Mouse (Mus musculus) liver, embryonic 14.5 days (tissue): ENCODE measurements at regions not wholly inside any gene's neighbourhood (a gene's known extent, or its start where the extent isn't known, plus 50 kb on each side); places are given as distances from the start of the nearest gene placed in this dataset.
"Not testable (repeated sequence)": the region's sequence is repeated elsewhere in the genome, so short reads cannot be mapped to it uniquely, and the experiment has no call there.

ENCODE experiments used
- ATAC-seq: fragments of 200-750 bp; cut with Nextera tagmentation; 2 replicates; pipeline ENCODE4 v1.8.0; 2017; ENCODE audit warnings: moderate number of reproducible peaks, mild to moderate bottlenecking, moderate library complexity; ENCODE audit not compliant: insufficient read depth
- DNase-seq, 3 experiments: peaks; one replicate each; pipeline ENCODE4 v3.0.0-alpha.2; 2012 to 2013; ENCODE audit warnings: low read depth in 3 of 3, low spot score in 3 of 3
- H3K27ac ChIP-seq: fragments of 300-500 bp; sonication (generic); 2 replicates; pipeline ENCODE4 v1.5.1; 2014; ENCODE audit warnings: moderate library complexity, mild to moderate bottlenecking, control low read depth, inconsistent platforms
- H3K27me3 ChIP-seq: fragments of 300-500 bp; sonication (generic); 2 replicates; pipeline ENCODE4 v1.6.1; 2014; ENCODE audit warnings: mild to moderate bottlenecking, low read length, moderate library complexity; ENCODE audit not compliant: control insufficient read depth, insufficient read depth
- H3K36me3 ChIP-seq: fragments of 300-500 bp; sonication (generic); replicated peaks from 2 replicates; pipeline ENCODE4 v1.6.1; 2014; ENCODE audit warnings: low read depth; ENCODE audit not compliant: control insufficient read depth, insufficient read depth
- H3K4me1 ChIP-seq, 2 experiments: fragments of 200-500 bp in 1 of 2; fragments of 300-500 bp in 1 of 2; sonication (generic) in 1 of 2; replicated peaks; 2 replicates each; pipeline ENCODE4 v1.6.1; 2012 to 2014; ENCODE audit warnings: antibody characterized with exemption in 1 of 2, inconsistent platforms in 1 of 2, low read length in 1 of 2; ENCODE audit not compliant: control insufficient read depth in 2 of 2, insufficient read depth in 2 of 2
- H3K4me2 ChIP-seq: fragments of 300-500 bp; sonication (generic); 2 replicates; pipeline ENCODE4 v1.6.1; 2014; ENCODE audit warnings: low read depth, mild to moderate bottlenecking, control low read depth, moderate library complexity
- H3K4me3 ChIP-seq, 2 experiments: fragments of 200-500 bp in 1 of 2; fragments of 300-500 bp in 1 of 2; sonication (generic) in 1 of 2; 2 replicates each; pipeline ENCODE4 v1.5.1; 2012 to 2014; ENCODE audit warnings: low read depth in 2 of 2, low read length in 2 of 2, mild to moderate bottlenecking in 2 of 2, control low read depth in 1 of 2, inconsistent platforms in 1 of 2, moderate library complexity in 1 of 2; ENCODE audit not compliant: insufficient read depth in 1 of 2
- H3K9ac ChIP-seq: fragments of 300-500 bp; sonication (generic); replicated peaks from 2 replicates; pipeline ENCODE4 v1.6.1; 2014; ENCODE audit warnings: mild to moderate bottlenecking, control low read depth, moderate library complexity
- H3K9me3 ChIP-seq: fragments of 300-500 bp; sonication (generic); 2 replicates; pipeline ENCODE4 v1.6.1; 2016; ENCODE audit warnings: low read length, mixed read lengths; ENCODE audit not compliant: control insufficient read depth
- CTCF ChIP-seq: IDR thresholded peaks from 2 replicates; pipeline ENCODE4 v1.5.1; 2016; ENCODE audit warnings: antibody characterized with exemption, low read depth, control low read depth
- EP300 ChIP-seq: IDR thresholded peaks from 2 replicates; pipeline ENCODE4 v1.6.1; 2016; ENCODE audit warnings: antibody characterized with exemption, low read depth
- WGBS: fragments of 180-500 bp; shearing (Covaris S2); extraction: QIAGEN DNeasy Blood & Tissue Kit; methylation state at CpG from one replicate; pipeline ENCODE4 v1.1.7; 2014; ENCODE audit not compliant: insufficient replicate concordance; 5-methylcytosine and 5-hydroxymethylcytosine counted together

DNA sequence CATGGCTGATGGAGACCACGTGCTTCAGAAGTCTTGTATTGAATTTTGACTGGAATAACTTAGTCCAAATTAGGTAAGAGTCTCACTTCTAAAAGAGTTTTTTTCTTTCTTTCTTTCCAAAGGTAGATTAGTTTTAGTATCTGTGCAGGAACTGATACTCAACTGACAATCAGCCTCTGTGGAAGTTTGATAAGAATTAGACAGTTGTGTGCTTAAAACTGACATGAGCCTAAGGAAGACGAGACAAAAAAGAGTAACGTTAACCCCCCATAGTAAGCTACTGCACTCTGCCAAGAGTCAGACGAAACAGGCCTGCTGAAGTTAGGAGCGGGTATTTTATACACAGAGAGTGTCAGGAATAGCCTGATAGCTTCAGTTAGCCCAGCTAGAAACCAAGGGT is 317.3 kb downstream of the Vrk1 start:
- Histone ChIP-seq H3K27me3 (no peaks in the 10 kb centered on the region), H3K9ac (no peak overlapping the region), H3K4me3 (no peak overlapping the region), H3K4me1 (no peaks in the 10 kb centered on the region), H3K9me3 (no peaks in the 10 kb centered on the region; the same call in 1 of the 2 replicates), H3K4me2 (no peak overlapping the region), H3K27ac (no peak overlapping the region), H3K36me3 (no peaks in the 10 kb centered on the region)
- 42% methylated on average over 5 of the region's 5 CpGs for WGBS
- ATAC-seq (peak; percentile 51; the same call in 1 of the 2 replicates), DNase-seq (no peak)
- TF ChIP-seq CTCF (no peak), EP300 (peak; percentile 63)

- ATAC-seq (no peak), DNase-seq (no peak)
- H3K4me3 ChIP-seq, result no peak overlapping the region
- no peak for TF ChIP-seq CTCF
- no peak for TF ChIP-seq EP300
- no peak overlapping the region for H3K27ac ChIP-seq
- no peaks in the 10 kb centered on the region for H3K27me3 ChIP-seq
- no peak overlapping the region for H3K9ac ChIP-seq
- 71% methylated on average over 9 of the region's 9 CpGs for WGBS
- H3K4me2 ChIP-seq, result no peak overlapping the region
- no peaks in the 10 kb centered on the region for H3K4me1 ChIP-seq
- no peaks in the 10 kb centered on the region; the same call in 1 of the 2 replicates for H3K9me3 ChIP-seq
- H3K36me3 ChIP-seq, result no peaks in the 10 kb centered on the region
Observed at GRCm38 (mm10) chr12:106357867-106358266, 347.8 kb downstream of the Vrk1 start.

- H3K27ac ChIP-seq, H3K4me2 ChIP-seq, DNase-seq, H3K36me3 ChIP-seq, H3K4me3 ChIP-seq, H3K27me3 ChIP-seq, H3K9me3 ChIP-seq, ATAC-seq, H3K9ac ChIP-seq, H3K4me1 ChIP-seq: not testable (repeated sequence)
- 33% methylated on average over 7 of the region's 7 CpGs for WGBS
Observed at GRCm38 (mm10) chr12:106361646-106362045, 351.6 kb downstream of the Vrk1 start.

DNA sequence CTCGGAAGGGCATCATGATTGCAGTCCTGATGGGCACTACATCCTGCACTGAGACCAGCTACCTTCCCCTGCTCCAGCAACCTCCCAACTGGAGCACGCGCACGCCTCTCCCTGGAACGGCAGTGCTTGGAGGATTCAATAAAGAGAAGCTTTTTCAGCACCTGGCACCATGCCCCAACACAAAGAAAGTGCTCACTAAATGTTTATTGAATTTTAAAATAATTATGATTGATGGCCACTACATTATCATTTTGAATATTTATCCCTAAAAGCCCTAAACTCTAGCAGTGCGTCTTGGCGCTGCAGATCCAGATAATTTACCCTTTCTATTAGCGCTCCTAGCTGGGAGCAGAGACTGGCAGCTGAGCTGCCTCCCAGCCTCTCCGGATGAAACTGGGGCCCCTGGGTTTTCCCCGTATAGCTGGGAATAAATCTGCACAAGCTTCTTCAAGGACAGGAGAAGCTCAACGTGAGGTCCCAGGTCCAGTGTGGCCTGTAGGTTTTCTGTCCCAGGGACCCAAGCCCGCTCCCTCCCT is 364.9 kb downstream of the Vrk1 start:
- WGBS, result 61% methylated on average over 12 of the region's 12 CpGs
- H3K4me2 ChIP-seq, result no peak overlapping the region

DNA sequence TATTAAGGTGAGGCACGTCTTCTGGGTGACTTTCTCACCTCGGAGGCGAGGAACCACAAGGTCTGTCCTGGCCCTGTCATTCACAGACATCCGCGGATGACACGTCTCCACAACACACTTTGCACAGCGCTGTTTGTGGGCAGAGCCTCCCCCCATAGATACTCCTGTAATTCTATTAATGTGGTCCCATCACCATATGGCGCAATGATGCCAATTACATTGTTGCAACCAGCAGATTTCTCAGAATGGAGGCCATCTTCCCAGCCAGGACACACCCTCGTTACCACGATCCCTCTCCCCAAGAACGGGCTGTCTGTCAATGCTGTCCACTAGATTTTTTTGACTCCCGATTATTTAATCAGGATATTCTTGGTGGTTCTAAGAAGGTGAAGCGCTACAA is 365.9 kb downstream of the Vrk1 start:
- H3K27me3 ChIP-seq, result no peaks in the 10 kb centered on the region
- no peak overlapping the region for H3K27ac ChIP-seq
- H3K9ac ChIP-seq, result no peak overlapping the region
- 70% methylated on average over 13 of the region's 13 CpGs for WGBS
- H3K36me3 ChIP-seq, result no peaks in the 10 kb centered on the region
- H3K4me3 ChIP-seq, result no peak overlapping the region
- H3K4me1 ChIP-seq, result no peaks in the 10 kb centered on the region
- no peak for ATAC-seq
- H3K9me3 ChIP-seq, result no peaks in the 10 kb centered on the region
- TF ChIP-seq CTCF (no peak), EP300 (no peak)
- H3K4me2 ChIP-seq, result no peak overlapping the region
- no peak for DNase-seq

More for the DNA sequence above, 364.9 kb downstream of the Vrk1 start:
- no peak overlapping the region for H3K9ac ChIP-seq
- H3K4me1 ChIP-seq, result no peaks in the 10 kb centered on the region
- ATAC-seq (no peak), DNase-seq (no peak)
- no peaks in the 10 kb centered on the region for H3K36me3 ChIP-seq
- no peak overlapping the region for H3K27ac ChIP-seq
- no peak overlapping the region for H3K4me3 ChIP-seq
- TF ChIP-seq CTCF (no peak), EP300 (no peak)
- no peaks in the 10 kb centered on the region for H3K9me3 ChIP-seq
- H3K27me3 ChIP-seq, result no peaks in the 10 kb centered on the region
